Mouse (Mus musculus): ENCODE data around the gene Tmem238l. TPM values are rescaled to one million over a fixed set of nuclear protein-coding genes. Genes with fewer than 3 reads are reported as not detected.

Tmem238l gene
- polyA plus RNA-seq, 1 experiment from 2014 or later: 0.23 TPM

Other genes with a start within 250 kb of the Tmem238l start
- gene Pirt, start 44.7 kb upstream of the Tmem238l start, polyA plus RNA-seq (2015; fragmentation: Nextera tagmentation; extraction: Ambion mirVana): not detected in 2 replicates
- gene Tmem220, start 68.5 kb downstream of the Tmem238l start, polyA plus RNA-seq (2015; fragmentation: Nextera tagmentation; extraction: Ambion mirVana): 0.50 and 0.60 TPM in 2 replicates
- gene Adprm, start 96.0 kb downstream of the Tmem238l start, polyA plus RNA-seq (2015; fragmentation: Nextera tagmentation; extraction: Ambion mirVana): 42.4 and 47.7 TPM in 2 replicates
- 12.4 and 12.7 TPM in 2 replicates for gene Sco1, start 96.0 kb downstream of the Tmem238l start, polyA plus RNA-seq (2015; fragmentation: Nextera tagmentation; extraction: Ambion mirVana)
- gene Myh3, start 121.7 kb downstream of the Tmem238l start, polyA plus RNA-seq (2015; fragmentation: Nextera tagmentation; extraction: Ambion mirVana): 0.22 and 0.35 TPM in 2 replicates
- gene Myh2, start 214.4 kb downstream of the Tmem238l start, polyA plus RNA-seq (2015; fragmentation: Nextera tagmentation; extraction: Ambion mirVana): 0.05 TPM in 1 of 2 replicates, not detected in the other
- 0.33 and 0.41 TPM in 2 replicates for gene Myh1, start 243.4 kb downstream of the Tmem238l start, polyA plus RNA-seq (2015; fragmentation: Nextera tagmentation; extraction: Ambion mirVana)